Mouse (Mus musculus) lung, embryonic 14.5 days (tissue): Measurements from ENCODE around the gene Gm10282. TPM values are rescaled to one million over a fixed set of nuclear protein-coding genes. Genes with fewer than 3 reads are reported as not detected.

Experiments used
- ATAC-seq: fragments of 200-750 bp; cut with Nextera tagmentation; 2 replicates; pipeline ENCODE4 v1.8.0; 2017; ENCODE audit warnings: mild to moderate bottlenecking, moderate TSS enrichment, moderate library complexity; ENCODE audit not compliant: insufficient read depth
- DNase-seq: peaks from one replicate; pipeline ENCODE4 v3.0.0-alpha.2; 2015
- H3K27ac ChIP-seq: fragments of 300-500 bp; sonication (generic); 2 replicates; pipeline ENCODE4 v1.5.1; 2014; ENCODE audit warnings: low read depth, mild to moderate bottlenecking, moderate library complexity
- H3K27me3 ChIP-seq: fragments of 300-500 bp; sonication (generic); 2 replicates; pipeline ENCODE4 v1.6.1; 2014; ENCODE audit warnings: low read length, control low read depth; ENCODE audit not compliant: insufficient read depth
- H3K36me3 ChIP-seq: fragments of 300-500 bp; sonication (generic); 2 replicates; pipeline ENCODE4 v1.6.1; 2014; ENCODE audit warnings: control low read depth; ENCODE audit not compliant: insufficient read depth
- H3K4me1 ChIP-seq: fragments of 300-500 bp; sonication (generic); 2 replicates; pipeline ENCODE4 v1.6.1; 2014; ENCODE audit warnings: antibody characterized with exemption, control low read depth; ENCODE audit not compliant: insufficient read depth
- H3K4me2 ChIP-seq: fragments of 300-500 bp; sonication (generic); 2 replicates; pipeline ENCODE4 v1.6.1; 2014; ENCODE audit warnings: mild to moderate bottlenecking
- H3K4me3 ChIP-seq: fragments of 300-500 bp; sonication (generic); 2 replicates; pipeline ENCODE4 v1.5.1; 2014; ENCODE audit warnings: low read depth, low read length
- H3K9ac ChIP-seq: fragments of 300-500 bp; sonication (generic); 2 replicates; pipeline ENCODE4 v1.6.1; 2014
- H3K9me3 ChIP-seq: fragments of 300-500 bp; sonication (generic); 2 replicates; pipeline ENCODE4 v1.6.1; 2016; ENCODE audit warnings: low read depth, low read length, control low read depth
- CTCF ChIP-seq: IDR thresholded peaks from 2 replicates; pipeline ENCODE4 v1.5.1; 2016; ENCODE audit warnings: antibody characterized with exemption, low read depth
- WGBS: fragments of 180-500 bp; shearing (Covaris S2); extraction: QIAGEN DNeasy Blood & Tissue Kit; methylation state at CpG from one replicate; pipeline ENCODE4 v1.1.7; 2014; 5-methylcytosine and 5-hydroxymethylcytosine counted together
- polyA plus RNA-seq: library from polyadenylated mRNA; unstranded; fragments of >200 nt; fragmentation: Nextera tagmentation; extraction: Ambion mirVana; gene quantifications from 2 replicates; pipeline ENCODE4 v1.2.1, GENCODE M21; 2014

Gm10282 gene
- polyA plus RNA-seq, 1 experiment from 2014 or later = 38.2 TPM

- TF ChIP-seq CTCF = no peak
- DNase-seq (no peak), ATAC-seq (no peak)
- H3K4me2 ChIP-seq = no peak overlapping the region
- H3K4me1 ChIP-seq = no peaks in the 10 kb centered on the region
- 69% methylated on average over 5 of the region's 5 CpGs for WGBS
- no peaks in the 10 kb centered on the region for H3K36me3 ChIP-seq
- H3K9me3 ChIP-seq = no peaks in the 10 kb centered on the region
- H3K4me3 ChIP-seq = no peak overlapping the region
- no peaks in the 10 kb centered on the region for H3K27me3 ChIP-seq
- no peak overlapping the region for H3K9ac ChIP-seq
- H3K27ac ChIP-seq = no peak overlapping the region
Measured at GRCm38 (mm10) chr8:72306913-72307312, 1.9 kb upstream of the Gm10282 start.

- Histone ChIP-seq H3K4me1 (no peaks in the 10 kb centered on the region), H3K4me3 (no peak overlapping the region), H3K4me2 (no peak overlapping the region), H3K9me3 (no peaks in the 10 kb centered on the region), H3K27me3 (no peaks in the 10 kb centered on the region), H3K36me3 (no peaks in the 10 kb centered on the region), H3K27ac (no peak overlapping the region), H3K9ac (no peak overlapping the region)
- DNase-seq (peak; percentile 76), ATAC-seq (peak; percentile 84)
- WGBS = 34% methylated on average over 8 of the region's 8 CpGs
- no peak for TF ChIP-seq CTCF
Measured at GRCm38 (mm10) chr8:72303633-72304032, 1.4 kb downstream of the Gm10282 start.

- 61% methylated on average over 8 of the region's 8 CpGs for WGBS
- H3K4me1 ChIP-seq = no peaks in the 10 kb centered on the region
- no peak overlapping the region for H3K4me2 ChIP-seq
- no peak overlapping the region for H3K9ac ChIP-seq
- no peaks in the 10 kb centered on the region for H3K9me3 ChIP-seq
- ATAC-seq = peak; percentile 30; the same call in 1 of the 2 replicates
- H3K27ac ChIP-seq = no peak overlapping the region
- peak; percentile 3 for DNase-seq
- TF ChIP-seq CTCF = no peak
- no peaks in the 10 kb centered on the region for H3K27me3 ChIP-seq
- H3K36me3 ChIP-seq = no peaks in the 10 kb centered on the region
- no peak overlapping the region for H3K4me3 ChIP-seq
Measured at GRCm38 (mm10) chr8:72302986-72303612, 2.0 kb downstream of the Gm10282 start.

- ATAC-seq (no peak), DNase-seq (no peak)
- 70% methylated on average over 5 of the region's 5 CpGs for WGBS
- Histone ChIP-seq H3K27ac (no peak overlapping the region), H3K36me3 (no peaks in the 10 kb centered on the region), H3K9ac (no peak overlapping the region), H3K4me1 (no peaks in the 10 kb centered on the region), H3K9me3 (no peaks in the 10 kb centered on the region), H3K27me3 (no peaks in the 10 kb centered on the region), H3K4me2 (no peak overlapping the region), H3K4me3 (no peak overlapping the region)
- TF ChIP-seq CTCF = no peak
Measured at GRCm38 (mm10) chr8:72301497-72301896, 3.6 kb downstream of the Gm10282 start.

GRCm38 (mm10) chr8:72300654-72301400 is 4.2 kb downstream of the Gm10282 start:
- H3K27me3 ChIP-seq = no peaks in the 10 kb centered on the region
- peak; percentile 9 for DNase-seq
- H3K4me2 ChIP-seq = no peak overlapping the region
- H3K36me3 ChIP-seq = no peaks in the 10 kb centered on the region
- no peaks in the 10 kb centered on the region for H3K4me1 ChIP-seq
- 70% methylated on average over 9 of the region's 9 CpGs for WGBS
- no peak overlapping the region for H3K9ac ChIP-seq
- ATAC-seq = no peak
- H3K9me3 ChIP-seq = no peaks in the 10 kb centered on the region
- no peak overlapping the region for H3K27ac ChIP-seq
- H3K4me3 ChIP-seq = no peak overlapping the region
- no peak for TF ChIP-seq CTCF

- ATAC-seq = no peak
- TF ChIP-seq CTCF = no peak
- 71% methylated on average over 1 of the region's 1 CpGs for WGBS
Measured at GRCm38 (mm10) chr8:72298928-72299327, 6.1 kb downstream of the Gm10282 start.

GRCm38 (mm10) chr8:72296561-72296960 is 8.5 kb downstream of the Gm10282 start:
- no peaks in the 10 kb centered on the region for H3K4me1 ChIP-seq
- no peak overlapping the region for H3K4me2 ChIP-seq
- ATAC-seq (no peak), DNase-seq (no peak)
- H3K36me3 ChIP-seq = no peaks in the 10 kb centered on the region
- TF ChIP-seq CTCF = no peak
- no peaks in the 10 kb centered on the region for H3K9me3 ChIP-seq
- H3K27me3 ChIP-seq = no peaks in the 10 kb centered on the region
- no peak overlapping the region for H3K4me3 ChIP-seq
- WGBS = 93% methylated on average over 8 of the region's 8 CpGs
- H3K9ac ChIP-seq = no peak overlapping the region
- H3K27ac ChIP-seq = no peak overlapping the region

More at GRCm38 (mm10) chr8:72298928-72299327, 6.1 kb downstream of the Gm10282 start:
- Histone ChIP-seq H3K27ac (no peak overlapping the region), H3K36me3 (no peaks in the 10 kb centered on the region), H3K4me2 (no peak overlapping the region), H3K27me3 (no peaks in the 10 kb centered on the region), H3K4me1 (no peaks in the 10 kb centered on the region), H3K9ac (no peak overlapping the region), H3K4me3 (no peak overlapping the region), H3K9me3 (no peaks in the 10 kb centered on the region)
- DNase-seq = no peak
